Mouse (Mus musculus): Measurements from ENCODE around the gene Rerg. TPM values are rescaled to one million over a fixed set of nuclear protein-coding genes. Genes with fewer than 3 reads are reported as not detected.

The Rerg gene
- polyA plus RNA-seq, 1 experiment from 2014 or later = 4.6 TPM

- ATAC-seq (replicated peaks; ENCODE audit: insufficient number of reproducible peaks, low FRiP score, low TSS enrichment) = no peak
- no peaks in the 10 kb centered on the region for H3K9me3 ChIP-seq (replicated peaks; ENCODE audit: control insufficient read depth, low read length)
- H3K9ac ChIP-seq (ENCODE audit: low read depth, low read length) = no peak overlapping the region
- H3K27me3 ChIP-seq (ENCODE audit: control insufficient read depth, insufficient read depth, low read length) = no peaks in the 10 kb centered on the region
- peaks cover 10% of the 10 kb centered on the region for H3K4me1 ChIP-seq (ENCODE audit: control insufficient read depth, insufficient read depth, low read length)
- H3K4me2 ChIP-seq = no peak overlapping the region
- no peak overlapping the region for H3K4me3 ChIP-seq (ENCODE audit: low read depth, low read length)
- H3K36me3 ChIP-seq (ENCODE audit: control insufficient read depth, insufficient read depth, low read length) = no peaks in the 10 kb centered on the region
- no peak overlapping the region for H3K27ac ChIP-seq (ENCODE audit: low read depth, low read length)
- 70% methylated on average over 7 of the region's 7 CpGs for WGBS (ENCODE audit: insufficient replicate concordance)
Measured at GRCm38 (mm10) chr6:137114859-137115258, 55.4 kb downstream of the Rerg start.

- H3K27me3 ChIP-seq (ENCODE audit: control insufficient read depth, insufficient read depth, low read length) = no peaks in the 10 kb centered on the region
- ATAC-seq (replicated peaks; ENCODE audit: insufficient number of reproducible peaks, low FRiP score, low TSS enrichment) = 0 out of 2 replicates have a peak, but pooled peaks have one; percentile 42
Measured at GRCm38 (mm10) chr6:137111266-137111813, 59.0 kb downstream of the Rerg start.

GRCm38 (mm10) chr6:137110778-137111174 is 59.5 kb downstream of the Rerg start:
- Histone ChIP-seq H3K4me2 (no peak overlapping the region), H3K9me3 (replicated peaks; ENCODE audit: control insufficient read depth, low read length) (no peaks in the 10 kb centered on the region), H3K27me3 (ENCODE audit: control insufficient read depth, insufficient read depth, low read length) (no peaks in the 10 kb centered on the region), H3K36me3 (ENCODE audit: control insufficient read depth, insufficient read depth, low read length) (no peaks in the 10 kb centered on the region), H3K4me1 (ENCODE audit: control insufficient read depth, insufficient read depth, low read length) (peaks cover 10% of the 10 kb centered on the region), H3K9ac (ENCODE audit: low read depth, low read length) (no peak overlapping the region), H3K27ac (ENCODE audit: low read depth, low read length) (no peak overlapping the region), H3K4me3 (ENCODE audit: low read depth, low read length) (no peak overlapping the region)
- WGBS (ENCODE audit: insufficient replicate concordance) = 59% methylated on average over 6 of the region's 6 CpGs
- no peak for ATAC-seq (replicated peaks; ENCODE audit: insufficient number of reproducible peaks, low FRiP score, low TSS enrichment)

More at GRCm38 (mm10) chr6:137111266-137111813, 59.0 kb downstream of the Rerg start:
- Histone ChIP-seq H3K36me3 (ENCODE audit: control insufficient read depth, insufficient read depth, low read length) (no peaks in the 10 kb centered on the region), H3K4me1 (ENCODE audit: control insufficient read depth, insufficient read depth, low read length) (peaks cover 10% of the 10 kb centered on the region), H3K27ac (ENCODE audit: low read depth, low read length) (no peak overlapping the region), H3K9me3 (replicated peaks; ENCODE audit: control insufficient read depth, low read length) (no peaks in the 10 kb centered on the region), H3K9ac (ENCODE audit: low read depth, low read length) (no peak overlapping the region), H3K4me2 (no peak overlapping the region), H3K4me3 (ENCODE audit: low read depth, low read length) (no peak overlapping the region)
- 31% methylated on average over 9 of the region's 9 CpGs for WGBS (ENCODE audit: insufficient replicate concordance)

- Histone ChIP-seq H3K4me1 (ENCODE audit: control insufficient read depth, insufficient read depth, low read length) (peaks cover 10% of the 10 kb centered on the region), H3K27ac (ENCODE audit: low read depth, low read length) (no peak overlapping the region), H3K36me3 (ENCODE audit: control insufficient read depth, insufficient read depth, low read length) (no peaks in the 10 kb centered on the region), H3K4me3 (ENCODE audit: low read depth, low read length) (no peak overlapping the region), H3K4me2 (no peak overlapping the region), H3K27me3 (ENCODE audit: control insufficient read depth, insufficient read depth, low read length) (no peaks in the 10 kb centered on the region), H3K9ac (ENCODE audit: low read depth, low read length) (no peak overlapping the region), H3K9me3 (replicated peaks; ENCODE audit: control insufficient read depth, low read length) (no peaks in the 10 kb centered on the region)
- WGBS (ENCODE audit: insufficient replicate concordance) = 73% methylated on average over 20 of the region's 20 CpGs
- no peak for ATAC-seq (replicated peaks; ENCODE audit: insufficient number of reproducible peaks, low FRiP score, low TSS enrichment)
Measured at GRCm38 (mm10) chr6:137109811-137110777, 60.2 kb downstream of the Rerg start.

GRCm38 (mm10) chr6:137105285-137105684 is 65.0 kb downstream of the Rerg start:
- H3K36me3 ChIP-seq (ENCODE audit: control insufficient read depth, insufficient read depth, low read length) = no peaks in the 10 kb centered on the region
- no peaks in the 10 kb centered on the region for H3K27me3 ChIP-seq (ENCODE audit: control insufficient read depth, insufficient read depth, low read length)
- 49% methylated on average over 4 of the region's 4 CpGs for WGBS (ENCODE audit: insufficient replicate concordance)
- 0 out of 2 replicates have a peak, but pooled peaks cover 1% of the 10 kb centered on the region for H3K4me1 ChIP-seq (ENCODE audit: control insufficient read depth, insufficient read depth, low read length)
- no peaks in the 10 kb centered on the region for H3K9me3 ChIP-seq (replicated peaks; ENCODE audit: control insufficient read depth, low read length)
- no peak overlapping the region for H3K4me2 ChIP-seq
- no peak overlapping the region for H3K27ac ChIP-seq (ENCODE audit: low read depth, low read length)
- H3K4me3 ChIP-seq (ENCODE audit: low read depth, low read length) = no peak overlapping the region
- no peak overlapping the region for H3K9ac ChIP-seq (ENCODE audit: low read depth, low read length)
- no peak for ATAC-seq (replicated peaks; ENCODE audit: insufficient number of reproducible peaks, low FRiP score, low TSS enrichment)

- 42% methylated on average over 10 of the region's 10 CpGs for WGBS (ENCODE audit: insufficient replicate concordance)
- no peak overlapping the region for H3K4me3 ChIP-seq (ENCODE audit: low read depth, low read length)
- H3K27ac ChIP-seq (ENCODE audit: low read depth, low read length) = no peak overlapping the region
- H3K9ac ChIP-seq (ENCODE audit: low read depth, low read length) = no peak overlapping the region
- no peak for ATAC-seq (replicated peaks; ENCODE audit: insufficient number of reproducible peaks, low FRiP score, low TSS enrichment)
- H3K9me3 ChIP-seq (replicated peaks; ENCODE audit: control insufficient read depth, low read length) = no peaks in the 10 kb centered on the region
- H3K36me3 ChIP-seq (ENCODE audit: control insufficient read depth, insufficient read depth, low read length) = no peaks in the 10 kb centered on the region
- no peak overlapping the region for H3K4me2 ChIP-seq
- 0 out of 2 replicates have a peak, but pooled peaks cover 3% of the 10 kb centered on the region for H3K4me1 ChIP-seq (ENCODE audit: control insufficient read depth, insufficient read depth, low read length)
- H3K27me3 ChIP-seq (ENCODE audit: control insufficient read depth, insufficient read depth, low read length) = no peaks in the 10 kb centered on the region
Measured at GRCm38 (mm10) chr6:137102662-137103179, 67.6 kb downstream of the Rerg start.

GRCm38 (mm10) chr6:137101886-137102661 is 68.2 kb downstream of the Rerg start:
- Histone ChIP-seq H3K4me2 (no peak overlapping the region), H3K36me3 (ENCODE audit: control insufficient read depth, insufficient read depth, low read length) (no peaks in the 10 kb centered on the region), H3K27me3 (ENCODE audit: control insufficient read depth, insufficient read depth, low read length) (no peaks in the 10 kb centered on the region), H3K4me3 (ENCODE audit: low read depth, low read length) (no peak overlapping the region), H3K27ac (ENCODE audit: low read depth, low read length) (no peak overlapping the region), H3K9me3 (replicated peaks; ENCODE audit: control insufficient read depth, low read length) (no peaks in the 10 kb centered on the region), H3K4me1 (ENCODE audit: control insufficient read depth, insufficient read depth, low read length) (0 out of 2 replicates have a peak, but pooled peaks cover 3% of the 10 kb centered on the region), H3K9ac (ENCODE audit: low read depth, low read length) (no peak overlapping the region)
- no peak for ATAC-seq (replicated peaks; ENCODE audit: insufficient number of reproducible peaks, low FRiP score, low TSS enrichment)
- 85% methylated on average over 7 of the region's 7 CpGs for WGBS (ENCODE audit: insufficient replicate concordance)

GRCm38 (mm10) chr6:137100259-137100658 is 70.0 kb downstream of the Rerg start:
- Histone ChIP-seq H3K4me1 (ENCODE audit: control insufficient read depth, insufficient read depth, low read length) (0 out of 2 replicates have a peak, but pooled peaks cover 3% of the 10 kb centered on the region), H3K27ac (ENCODE audit: low read depth, low read length) (no peak overlapping the region), H3K9me3 (replicated peaks; ENCODE audit: control insufficient read depth, low read length) (no peaks in the 10 kb centered on the region), H3K9ac (ENCODE audit: low read depth, low read length) (no peak overlapping the region), H3K4me2 (no peak overlapping the region), H3K4me3 (ENCODE audit: low read depth, low read length) (no peak overlapping the region), H3K36me3 (ENCODE audit: control insufficient read depth, insufficient read depth, low read length) (no peaks in the 10 kb centered on the region), H3K27me3 (ENCODE audit: control insufficient read depth, insufficient read depth, low read length) (no peaks in the 10 kb centered on the region)
- 64% methylated on average over 2 of the region's 2 CpGs for WGBS (ENCODE audit: insufficient replicate concordance)
- no peak for ATAC-seq (replicated peaks; ENCODE audit: insufficient number of reproducible peaks, low FRiP score, low TSS enrichment)

Measured in heart, embryonic 11.5 days (tissue).